Mouse (Mus musculus): ENCODE data around the gene Ggnbp2. TPM values are rescaled to one million over a fixed set of nuclear protein-coding genes. Genes with fewer than 3 reads are reported as not detected.
A peak's percentile ranks its signal among the peaks of the same experiment; 100 is the strongest.

The Ggnbp2 gene
- polyA plus RNA-seq, 1 experiment from 2014 or later = 47.2 TPM

GRCm38 (mm10) chr11:84893113-84893512, 22.5 kb upstream of the Ggnbp2 start:
- peaks cover 61% of the 10 kb centered on the region for H3K36me3 ChIP-seq
- H3K9ac ChIP-seq = no peak overlapping the region
- no peak overlapping the region for H3K27ac ChIP-seq
- H3K4me2 ChIP-seq = no peak overlapping the region
- H3K27me3 ChIP-seq = no peaks in the 10 kb centered on the region
- H3K4me1 ChIP-seq (replicated peaks) = no peaks in the 10 kb centered on the region
- no peak for ATAC-seq (replicated peaks; ENCODE audit: insufficient number of reproducible peaks, insufficient read depth, low FRiP score, low read depth)
- no peaks in the 10 kb centered on the region for H3K9me3 ChIP-seq (replicated peaks)
- H3K4me3 ChIP-seq = no peak overlapping the region
- 86% methylated on average over 15 of the region's 15 CpGs for WGBS

- no peaks in the 10 kb centered on the region for H3K27me3 ChIP-seq
- WGBS = 86% methylated on average over 7 of the region's 7 CpGs
- no peak overlapping the region for H3K4me3 ChIP-seq
- H3K9ac ChIP-seq = no peak overlapping the region
- H3K36me3 ChIP-seq = peaks cover 57% of the 10 kb centered on the region
- ATAC-seq (replicated peaks; ENCODE audit: insufficient number of reproducible peaks, insufficient read depth, low FRiP score, low read depth) = no peak
- H3K9me3 ChIP-seq (replicated peaks) = no peaks in the 10 kb centered on the region
- no peak overlapping the region for H3K27ac ChIP-seq
- no peak overlapping the region for H3K4me2 ChIP-seq
- no peaks in the 10 kb centered on the region for H3K4me1 ChIP-seq (replicated peaks)
Measured at GRCm38 (mm10) chr11:84891705-84892104, 21.1 kb upstream of the Ggnbp2 start.

- H3K4me2 ChIP-seq = no peak overlapping the region
- H3K4me3 ChIP-seq = no peak overlapping the region
- H3K9ac ChIP-seq = no peak overlapping the region
- H3K4me1 ChIP-seq (replicated peaks) = no peaks in the 10 kb centered on the region
- no peak for ATAC-seq (replicated peaks; ENCODE audit: insufficient number of reproducible peaks, insufficient read depth, low FRiP score, low read depth)
- H3K27ac ChIP-seq = no peak overlapping the region
- no peaks in the 10 kb centered on the region for H3K9me3 ChIP-seq (replicated peaks)
- peaks cover 64% of the 10 kb centered on the region for H3K36me3 ChIP-seq
- 89% methylated on average over 2 of the region's 2 CpGs for whole genome bisulfite sequencing
- no peaks in the 10 kb centered on the region for H3K27me3 ChIP-seq
Measured at GRCm38 (mm10) chr11:84889492-84889891, 18.9 kb upstream of the Ggnbp2 start.

- WGBS = 97% methylated on average over 8 of the region's 8 CpGs
Measured at GRCm38 (mm10) chr11:84888025-84888424, 17.4 kb upstream of the Ggnbp2 start.

GRCm38 (mm10) chr11:84886767-84887511, 16.3 kb upstream of the Ggnbp2 start:
- H3K4me2 ChIP-seq = no peak overlapping the region
- no peak overlapping the region for H3K27ac ChIP-seq
- 89% methylated on average over 11 of the region's 11 CpGs for WGBS
- peaks cover 59% of the 10 kb centered on the region for H3K36me3 ChIP-seq
- no peaks in the 10 kb centered on the region for H3K9me3 ChIP-seq (replicated peaks)
- H3K27me3 ChIP-seq = no peaks in the 10 kb centered on the region
- no peaks in the 10 kb centered on the region for H3K4me1 ChIP-seq (replicated peaks)
- ATAC-seq (replicated peaks; ENCODE audit: insufficient number of reproducible peaks, insufficient read depth, low FRiP score, low read depth) = no peak
- H3K9ac ChIP-seq = no peak overlapping the region
- H3K4me3 ChIP-seq = no peak overlapping the region

More at GRCm38 (mm10) chr11:84888025-84888424, 17.4 kb upstream of the Ggnbp2 start:
- H3K27me3 ChIP-seq = no peaks in the 10 kb centered on the region
- H3K9me3 ChIP-seq (replicated peaks) = no peaks in the 10 kb centered on the region
- H3K4me1 ChIP-seq (replicated peaks) = no peaks in the 10 kb centered on the region
- no peak overlapping the region for H3K9ac ChIP-seq
- H3K27ac ChIP-seq = no peak overlapping the region
- no peak overlapping the region for H3K4me3 ChIP-seq
- H3K36me3 ChIP-seq = peaks cover 69% of the 10 kb centered on the region
- no peak; the same call in 1 of the 2 replicates for ATAC-seq (replicated peaks; ENCODE audit: insufficient number of reproducible peaks, insufficient read depth, low FRiP score, low read depth)
- H3K4me2 ChIP-seq = no peak overlapping the region

- H3K9me3 ChIP-seq (replicated peaks) = no peaks in the 10 kb centered on the region
- H3K27me3 ChIP-seq = no peaks in the 10 kb centered on the region
- no peak overlapping the region for H3K4me3 ChIP-seq
- H3K4me2 ChIP-seq = no peak overlapping the region
- ATAC-seq (replicated peaks; ENCODE audit: insufficient number of reproducible peaks, insufficient read depth, low FRiP score, low read depth) = no peak
- peaks cover 3% of the 10 kb centered on the region for H3K4me1 ChIP-seq (replicated peaks)
- H3K36me3 ChIP-seq = peaks cover 52% of the 10 kb centered on the region
- 91% methylated on average over 5 of the region's 5 CpGs for WGBS
- no peak overlapping the region for H3K27ac ChIP-seq
- H3K9ac ChIP-seq = no peak overlapping the region
Measured at GRCm38 (mm10) chr11:84886236-84886635, 15.6 kb upstream of the Ggnbp2 start.

- WGBS = 84% methylated on average over 4 of the region's 4 CpGs
- ATAC-seq (replicated peaks; ENCODE audit: insufficient number of reproducible peaks, insufficient read depth, low FRiP score, low read depth) = no peak
- no peak overlapping the region for H3K9ac ChIP-seq
- no peak overlapping the region for H3K4me3 ChIP-seq
- no peaks in the 10 kb centered on the region for H3K27me3 ChIP-seq
- H3K36me3 ChIP-seq = peaks cover 52% of the 10 kb centered on the region
- no peak overlapping the region for H3K27ac ChIP-seq
- no peak overlapping the region for H3K4me2 ChIP-seq
- H3K4me1 ChIP-seq (replicated peaks) = peaks cover 8% of the 10 kb centered on the region
- no peaks in the 10 kb centered on the region for H3K9me3 ChIP-seq (replicated peaks)
Measured at GRCm38 (mm10) chr11:84885238-84885637, 14.6 kb upstream of the Ggnbp2 start.

GRCm38 (mm10) chr11:84882346-84882745, 11.7 kb upstream of the Ggnbp2 start:
- peaks cover 33% of the 10 kb centered on the region for H3K36me3 ChIP-seq
- no peaks in the 10 kb centered on the region for H3K27me3 ChIP-seq
- H3K4me1 ChIP-seq (replicated peaks) = peaks cover 17% of the 10 kb centered on the region
- no peak overlapping the region for H3K4me3 ChIP-seq
- H3K27ac ChIP-seq = no peak overlapping the region
- no peaks in the 10 kb centered on the region for H3K9me3 ChIP-seq (replicated peaks)
- 85% methylated on average over 7 of the region's 7 CpGs for WGBS
- H3K9ac ChIP-seq = no peak overlapping the region
- no peak overlapping the region for H3K4me2 ChIP-seq
- no peak for ATAC-seq (replicated peaks; ENCODE audit: insufficient number of reproducible peaks, insufficient read depth, low FRiP score, low read depth)

GRCm38 (mm10) chr11:84880971-84881370, 10.4 kb upstream of the Ggnbp2 start:
- no peaks in the 10 kb centered on the region for H3K27me3 ChIP-seq
- no peaks in the 10 kb centered on the region for H3K9me3 ChIP-seq (replicated peaks)
- peak overlapping the region; percentile 97 for H3K4me3 ChIP-seq
- peaks cover 28% of the 10 kb centered on the region for H3K36me3 ChIP-seq
- peak overlapping the region; percentile 97 for H3K27ac ChIP-seq
- ATAC-seq (replicated peaks; ENCODE audit: insufficient number of reproducible peaks, insufficient read depth, low FRiP score, low read depth) = no peak
- H3K4me2 ChIP-seq = peak overlapping the region; percentile 98
- peaks cover 17% of the 10 kb centered on the region for H3K4me1 ChIP-seq (replicated peaks)
- WGBS = 53% methylated on average over 9 of the region's 9 CpGs
- H3K9ac ChIP-seq = peak overlapping the region; percentile 85

GRCm38 (mm10) chr11:84880465-84880961, 9.9 kb upstream of the Ggnbp2 start:
- Histone ChIP-seq H3K9ac (peak overlapping the region; percentile 85), H3K4me3 (peak overlapping the region; percentile 97), H3K4me1 (replicated peaks) (peaks cover 17% of the 10 kb centered on the region), H3K27ac (peak overlapping the region; percentile 97), H3K4me2 (peak overlapping the region; percentile 98), H3K9me3 (replicated peaks) (no peaks in the 10 kb centered on the region), H3K27me3 (no peaks in the 10 kb centered on the region), H3K36me3 (peaks cover 25% of the 10 kb centered on the region)
- 0% methylated on average over 24 of the region's 24 CpGs for WGBS
- peak; percentile 54 for ATAC-seq (replicated peaks; ENCODE audit: insufficient number of reproducible peaks, insufficient read depth, low FRiP score, low read depth)

GRCm38 (mm10) chr11:84879772-84880464, 9.3 kb upstream of the Ggnbp2 start, which contains the start of the genes Myo19 and Pigw:
Myo19 (plus strand) TSS chr11:84880148.
Pigw (minus strand) TSS chr11:84880285.
- WGBS = under 1% methylated on average over 76 of the region's 81 CpGs

More at GRCm38 (mm10) chr11:84879772-84880464, 9.3 kb upstream of the Ggnbp2 start, which contains the start of the genes Myo19 and Pigw:
- H3K9ac ChIP-seq = peak within 1 kb of the TSS; percentile 85
- no peaks in the 10 kb centered on the region for H3K27me3 ChIP-seq
- H3K4me2 ChIP-seq = peak within 1 kb of the TSS; percentile 98
- H3K36me3 ChIP-seq = peaks cover 19% of the 10 kb centered on the region
- peak within 1 kb of the TSS; percentile 97 for H3K27ac ChIP-seq
- ATAC-seq (replicated peaks; ENCODE audit: insufficient number of reproducible peaks, insufficient read depth, low FRiP score, low read depth) = peak; percentile 95
- no peaks in the 10 kb centered on the region for H3K9me3 ChIP-seq (replicated peaks)
- H3K4me3 ChIP-seq = peak within 1 kb of the TSS; percentile 97
- peaks cover 17% of the 10 kb centered on the region for H3K4me1 ChIP-seq (replicated peaks)
